Comparison of ENCODE assay signal across 13 mouse cellular contexts in genomic region chr1:152819558-152819957, GRCm38 (mm10). TPM values are rescaled to one million over a fixed set of nuclear protein-coding genes. Genes with fewer than 3 reads are reported as not detected.
A peak's percentile ranks its signal among the peaks of the same experiment; 100 is the strongest.
DNase-seq lines count a peak whose midpoint lies in the region.
"Had no signal": no experiment of that assay in that cellular context is flagged by ENCODE, and none has a peak within 500 bp of the region (broad histone marks: within the 10 kb centered on the region; RNA-seq: fewer than 3 reads in every experiment).

No protein-coding gene starts in this region.

- intact Hi-C loops in heart, postnatal 14 days (cut with DNase I), result no loop called here

- peak; percentile 60 for DNase-seq in heart, adult 11 months
- no peak for DNase-seq in heart, postnatal 14 days
- DNase-seq in right cerebral cortex, adult 2 months (ENCODE audit: low spot score in 2 of 2), result peak; percentile 44 to 53
- no peak for DNase-seq in right cerebral cortex, postnatal 10 days (ENCODE audit: low spot score in 2 of 2)
- no peak for DNase-seq in adrenal gland, postnatal 36 days
- DNase-seq: adrenal gland, adult 8-10 months; adrenal gland, postnatal 14 days; B cell, adult 2 months; cerebellum, adult 11-12 months; cerebellum, adult 2 months; cerebellum, adult 9-10 months; cerebellum, postnatal 10 days; cerebellum, postnatal 25 days had no signal

RNA-seq across cellular contexts. Expression of gene Ncf2, which starts 19.6 kb away (rescaled TPM):
- total RNA-seq in heart, postnatal 14 days (2021), result 1 to 10 TPM; 3.9 to 5.1 TPM
- total RNA-seq in adrenal gland, postnatal 36 days (2021), result 1 to 10 TPM; 2.8 to 8.8 TPM

RNA-seq across cellular contexts. Expression of gene Arpc5, which starts 53.2 kb away (rescaled TPM):
- total RNA-seq in heart, postnatal 14 days (2021), result 10 to 100 TPM; 53.0 to 57.9 TPM
- 100 to 1,000 TPM; 102 to 125 TPM for total RNA-seq in adrenal gland, postnatal 36 days (2021)

RNA-seq across cellular contexts. Expression of gene Rgl1, which starts 53.4 kb away (rescaled TPM):
- 10 to 100 TPM; 51.7 to 51.8 TPM for total RNA-seq in heart, postnatal 14 days (2021)
- 10 to 100 TPM; 27.6 to 37.2 TPM for total RNA-seq in adrenal gland, postnatal 36 days (2021)

Comparison
In these comparisons a context has a peak if more than half of its experiments do, and no peak if none do; other contexts are left out.
1. DNase-seq: peak in heart, adult 11 months (single experiment) and right cerebral cortex, adult 2 months (2 of 2); none in heart, postnatal 14 days (0 of 2), right cerebral cortex, postnatal 10 days (0 of 2) and adrenal gland, postnatal 36 days (0 of 2).